In the genomic region with DNA sequence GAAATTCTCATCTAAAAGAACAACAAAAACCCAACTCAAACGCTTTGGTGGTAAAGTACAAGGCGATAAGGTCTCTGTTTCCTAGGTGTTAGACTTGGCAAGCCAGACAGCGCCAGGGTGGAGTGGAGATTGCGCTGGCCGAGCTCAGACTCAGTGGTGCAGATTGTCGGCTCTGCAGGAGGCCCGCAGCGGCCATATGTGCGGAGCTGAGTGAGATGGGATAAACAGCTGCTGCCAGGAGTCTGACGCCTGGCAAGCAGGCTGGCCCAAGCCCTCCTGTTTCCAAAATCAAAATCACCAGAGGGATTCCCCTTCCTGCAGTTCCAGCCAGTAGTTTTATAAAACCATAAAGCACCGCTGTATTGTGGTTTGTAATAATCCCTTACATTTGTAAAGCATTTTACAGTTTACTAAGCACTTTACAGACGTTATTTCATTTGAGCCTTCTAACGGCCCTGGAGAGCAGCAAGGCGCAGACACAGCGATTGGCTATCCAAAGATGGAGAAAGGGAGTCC, we compare ENCODE assay signal across 9 mouse cellular contexts. TPM values are rescaled to one million over a fixed set of nuclear protein-coding genes. Genes with fewer than 3 reads are reported as not detected.
DNase-seq lines count a peak whose midpoint lies in the region; TF ChIP-seq lines count a peak whose summit lies in the region.
"Had no signal": no experiment of that assay in that cellular context is flagged by ENCODE, and none has a peak within 500 bp of the region (broad histone marks: within the 10 kb centered on the region; RNA-seq: fewer than 3 reads in every experiment).

No protein-coding gene starts in this region.

- peak overlapping the region; percentile 68 for H3K27ac ChIP-seq in spleen, adult 2 months (ENCODE audit: insufficient read depth, low read length)
- peak overlapping the region; percentile 78 for H3K27ac ChIP-seq in hindbrain, embryonic 10.5 days
- peak overlapping the region; percentile 82 for H3K27ac ChIP-seq in midbrain, embryonic 10.5 days (replicated peaks)

- WGBS in spleen, adult 2 months: 82% methylated on average over 15 of the region's 15 CpGs
- 10% methylated on average over 15 of the region's 15 CpGs for WGBS in hindbrain, embryonic 10.5 days
- 6% methylated on average over 15 of the region's 15 CpGs for WGBS in midbrain, embryonic 10.5 days

- no peaks in the 10 kb centered on the region for H3K9me3 ChIP-seq in hindbrain, embryonic 10.5 days
- no peaks in the 10 kb centered on the region for H3K9me3 ChIP-seq in midbrain, embryonic 10.5 days (replicated peaks)

- H3K4me1 ChIP-seq in spleen, adult 2 months (ENCODE audit: control insufficient read depth, insufficient read depth, insufficient read length): peaks cover 3% of the 10 kb centered on the region; the same call in 1 of the 2 replicates
- H3K4me1 ChIP-seq in hindbrain, embryonic 10.5 days (replicated peaks): peaks cover 37% of the 10 kb centered on the region
- peaks cover 60% of the 10 kb centered on the region for H3K4me1 ChIP-seq in midbrain, embryonic 10.5 days

- H3K27me3 ChIP-seq in spleen, adult 2 months (ENCODE audit: control insufficient read depth, insufficient read depth, low read length): no peaks in the 10 kb centered on the region
- H3K27me3 ChIP-seq in hindbrain, embryonic 10.5 days (ENCODE audit: insufficient read depth, poor library complexity, severe bottlenecking): peaks cover 8% of the 10 kb centered on the region; the same call in 1 of the 2 replicates
- 0 out of 2 replicates have a peak, but pooled peaks cover 4% of the 10 kb centered on the region for H3K27me3 ChIP-seq in midbrain, embryonic 10.5 days (ENCODE audit: low read depth, poor library complexity, severe bottlenecking)

- no peak overlapping the region for H3K4me3 ChIP-seq in spleen, adult 2 months (ENCODE audit: extremely low read depth, insufficient read depth, insufficient read length)
- peak overlapping the region; percentile 34 for H3K4me3 ChIP-seq in hindbrain, embryonic 10.5 days
- H3K4me3 ChIP-seq in midbrain, embryonic 10.5 days: peak overlapping the region; percentile 42

- peak; percentile 43 to 79 for DNase-seq in adrenal gland, adult (ENCODE audit: inconsistent age in 2 of 2, low spot score in 1 of 2)
- DNase-seq in adrenal gland, postnatal 4 days (ENCODE audit: low spot score in 2 of 2): no peak
- DNase-seq in spleen, adult 2 months (ENCODE audit: low read depth in 1 of 2, low spot score in 2 of 2): no peak
- no peak for DNase-seq in spleen, adult 12 weeks (ENCODE audit: low spot score)
- DNase-seq in hindbrain, embryonic 10.5 days (ENCODE audit: low spot score): peak; percentile 49
- DNase-seq in midbrain, embryonic 10.5 days (ENCODE audit: low spot score): peak; percentile 58
- DNase-seq in urinary bladder, postnatal 25 days (ENCODE audit: low spot score): no peak
- no peak for DNase-seq in left cerebral cortex, adult 8-10 months (ENCODE audit: low spot score in 2 of 2)

- TF ChIP-seq CTCF in spleen, adult 2 months (IDR thresholded peaks at IDR 0.05; ENCODE audit: extremely low read depth, insufficient read depth, insufficient read length, insufficient replicate concordance): no peak

- TF ChIP-seq POLR2A in spleen, adult 2 months (IDR thresholded peaks at IDR 0.05; ENCODE audit: low read depth, low read length): no peak

- H3K36me3 ChIP-seq in spleen, adult 2 months (ENCODE audit: control insufficient read depth, insufficient read depth, low read length): no peaks in the 10 kb centered on the region
- H3K36me3 ChIP-seq in hindbrain, embryonic 10.5 days: no peaks in the 10 kb centered on the region
- H3K36me3 ChIP-seq in midbrain, embryonic 10.5 days: no peaks in the 10 kb centered on the region

RNA-seq across cellular contexts. Expression of gene Ttc30a2, which starts 18.1 kb away (rescaled TPM):
- under 1 TPM; 0.59 to 0.87 TPM for total RNA-seq in adrenal gland, postnatal 4 days (2021)
- polyA plus RNA-seq in spleen, adult 2 months (2012; rRNA removed): 0.07 and 0.12 TPM in 2 replicates
- 0.50 and 0.72 TPM in 2 replicates for polyA plus RNA-seq in hindbrain, embryonic 10.5 days (2016; fragmentation: Nextera tagmentation; extraction: Ambion mirVana)
- polyA plus RNA-seq in midbrain, embryonic 10.5 days (2016; fragmentation: Nextera tagmentation; extraction: Ambion mirVana): 0.39 and 0.58 TPM in 2 replicates
- under 1 TPM in 2 of 4 experiments, not detected in 2; 0.41 to 0.84 TPM for total RNA-seq in left cerebral cortex, adult 8-10 months (2022)
- total RNA-seq: common myeloid progenitor, adult 5-6 weeks had no signal

RNA-seq across cellular contexts. Expression of gene Ttc30b, which starts 21.5 kb away (rescaled TPM):
- 10 to 100 TPM; 20.2 to 21.0 TPM for total RNA-seq in adrenal gland, postnatal 4 days (2021)
- polyA plus RNA-seq in spleen, adult 2 months (2012; rRNA removed): 1.8 and 2.6 TPM in 2 replicates
- polyA plus RNA-seq in hindbrain, embryonic 10.5 days (2016; fragmentation: Nextera tagmentation; extraction: Ambion mirVana): 6.4 and 10.0 TPM in 2 replicates
- polyA plus RNA-seq in midbrain, embryonic 10.5 days (2016; fragmentation: Nextera tagmentation; extraction: Ambion mirVana): 7.2 and 7.9 TPM in 2 replicates
- 10 to 100 TPM; 12.4 to 14.1 (median 13.8) TPM for total RNA-seq in left cerebral cortex, adult 8-10 months (2022)

RNA-seq across cellular contexts. Expression of gene Ttc30a1, which starts 21.9 kb away (rescaled TPM):
- total RNA-seq in adrenal gland, postnatal 4 days (2021): 1 to 10 TPM; 4.1 to 4.2 TPM
- 1.4 and 1.9 TPM in 2 replicates for polyA plus RNA-seq in spleen, adult 2 months (2012; rRNA removed)
- polyA plus RNA-seq in hindbrain, embryonic 10.5 days (2016; fragmentation: Nextera tagmentation; extraction: Ambion mirVana): 9.7 and 10.7 TPM in 2 replicates
- 11.8 and 12.0 TPM in 2 replicates for polyA plus RNA-seq in midbrain, embryonic 10.5 days (2016; fragmentation: Nextera tagmentation; extraction: Ambion mirVana)
- total RNA-seq in left cerebral cortex, adult 8-10 months (2022): 1 to 10 TPM; 3.0 to 3.7 (median 3.2) TPM

Comparison
In these comparisons a context has a peak if more than half of its experiments do, and no peak if none do; other contexts are left out.
1. DNase-seq: peak in adrenal gland, adult (2 of 2), hindbrain, embryonic 10.5 days (single experiment) and midbrain, embryonic 10.5 days (single experiment); none in adrenal gland, postnatal 4 days (0 of 2), spleen, adult 2 months (0 of 2), spleen, adult 12 weeks (single experiment), urinary bladder, postnatal 25 days (single experiment) and left cerebral cortex, adult 8-10 months (0 of 2).
2. Peak in every context shown above with its lines, with median percentiles within 50 percentile points of each other: H3K27ac ChIP-seq.